Mouse (Mus musculus) spleen, adult 2 months (tissue): ENCODE results near the gene Chd1. TPM values are rescaled to one million over a fixed set of nuclear protein-coding genes. Genes with fewer than 3 reads are reported as not detected.

Source experiments
- DNase-seq, 2 experiments: peaks; one replicate each; pipeline versions ENCODE4 v3.0.0 to v3.0.0-alpha.2; 2012 to 2021; ENCODE audit warnings: low spot score in 2 of 2, low read depth in 1 of 2
- H3K27ac ChIP-seq: fragments of 200-500 bp; 2 replicates; pipeline ENCODE4 v1.5.1; 2012; ENCODE audit warnings: low read length, inconsistent platforms; ENCODE audit not compliant: insufficient read depth
- H3K27me3 ChIP-seq: fragments of 200-500 bp; 2 replicates; pipeline ENCODE4 v1.6.1; 2012; ENCODE audit warnings: mild to moderate bottlenecking, moderate library complexity, low read length, inconsistent platforms; ENCODE audit not compliant: control insufficient read depth, insufficient read depth
- H3K36me3 ChIP-seq: fragments of 200-500 bp; 2 replicates; pipeline ENCODE4 v1.6.1; 2012; ENCODE audit warnings: mild to moderate bottlenecking, low read length, inconsistent platforms; ENCODE audit not compliant: control insufficient read depth, insufficient read depth
- H3K4me1 ChIP-seq: fragments of 200-500 bp; 2 replicates; pipeline ENCODE4 v1.6.1; 2011; ENCODE audit warnings: inconsistent platforms; ENCODE audit not compliant: control insufficient read depth, insufficient read depth, insufficient read length
- H3K4me3 ChIP-seq: fragments of 200-500 bp; 2 replicates; pipeline ENCODE4 v1.5.1; 2011; ENCODE audit warnings: mild to moderate bottlenecking, inconsistent platforms; ENCODE audit not compliant: insufficient read depth, insufficient read length; ENCODE audit errors: extremely low read depth
- CTCF ChIP-seq: fragments of 200-500 bp; IDR thresholded peaks from 2 replicates; pipeline ENCODE4 v1.5.1; 2011; ENCODE audit warnings: mild to moderate bottlenecking, inconsistent platforms; ENCODE audit not compliant: insufficient read depth, insufficient read length, insufficient replicate concordance; ENCODE audit errors: extremely low read depth
- POLR2A ChIP-seq: fragments of 200-500 bp; IDR thresholded peaks from 2 replicates; pipeline ENCODE4 v1.6.1; 2011; ENCODE audit warnings: low read depth, low read length, inconsistent platforms
- WGBS: fragments of 180-500 bp; shearing (Covaris S2); methylation state at CpG from one replicate; pipeline ENCODE4 v1.1.7; 2018; 5-methylcytosine and 5-hydroxymethylcytosine counted together
- polyA plus RNA-seq: library from polyadenylated mRNA; depleted of rRNA; stranded (reverse); fragments of >200 nt; gene quantifications from 2 replicates; pipeline ENCODE4 v1.2.3, GENCODE M21; 2012

Chd1 gene
- polyA plus RNA-seq, 1 experiment: 6.2 TPM

- no peaks in the 10 kb centered on the region for H3K27me3 ChIP-seq
- H3K36me3 ChIP-seq: peaks cover 40% of the 10 kb centered on the region
- peak in 1 of 2 experiments; percentile 26 for DNase-seq
- 28% methylated on average over 8 of the region's 8 CpGs for whole genome bisulfite sequencing
- H3K4me3 ChIP-seq: no peak overlapping the region
- H3K27ac ChIP-seq: no peak overlapping the region
- no peaks in the 10 kb centered on the region for H3K4me1 ChIP-seq
- TF ChIP-seq CTCF (no peak), POLR2A (no peak)
Measured at GRCm38 (mm10) chr17:15761191-15761590, 56.4 kb downstream of the Chd1 start.

GRCm38 (mm10) chr17:15769081-15769724, 64.4 kb downstream of the Chd1 start:
- TF ChIP-seq POLR2A (no peak), CTCF (no peak)
- WGBS: 35% methylated on average over 7 of the region's 7 CpGs
- Histone ChIP-seq H3K4me1 (peaks cover 8% of the 10 kb centered on the region), H3K27me3 (no peaks in the 10 kb centered on the region), H3K27ac (peak overlapping the region; percentile 44; the same call in 1 of the 2 replicates), H3K36me3 (peaks cover 22% of the 10 kb centered on the region), H3K4me3 (no peak overlapping the region)
- peak in 1 of 2 experiments; percentile 52 for DNase-seq

GRCm38 (mm10) chr17:15773956-15774355, 69.2 kb downstream of the Chd1 start:
- Histone ChIP-seq H3K4me3 (no peak overlapping the region), H3K36me3 (peaks cover 7% of the 10 kb centered on the region), H3K27ac (no peak overlapping the region; the same call in 1 of the 2 replicates), H3K27me3 (no peaks in the 10 kb centered on the region), H3K4me1 (peaks cover 9% of the 10 kb centered on the region)
- WGBS: 25% methylated on average over 6 of the region's 6 CpGs
- DNase-seq: peak in 1 of 2 experiments; percentile 32
- no peak for TF ChIP-seq POLR2A
- no peak for TF ChIP-seq CTCF

GRCm38 (mm10) chr17:15774565-15775215, 69.9 kb downstream of the Chd1 start:
- WGBS: 53% methylated on average over 5 of the region's 5 CpGs
- peaks cover 9% of the 10 kb centered on the region for H3K4me1 ChIP-seq
- H3K27ac ChIP-seq: peak overlapping the region; percentile 58
- no peak for DNase-seq
- no peaks in the 10 kb centered on the region for H3K27me3 ChIP-seq
- no peak overlapping the region for H3K4me3 ChIP-seq
- TF ChIP-seq POLR2A (no peak), CTCF (no peak)
- peaks cover 5% of the 10 kb centered on the region for H3K36me3 ChIP-seq

GRCm38 (mm10) chr17:15776349-15776748, 71.6 kb downstream of the Chd1 start:
- WGBS: 81% methylated on average over 5 of the region's 5 CpGs
- no peak for DNase-seq
- peaks cover 6% of the 10 kb centered on the region; the same call in 1 of the 2 replicates for H3K4me1 ChIP-seq
- no peaks in the 10 kb centered on the region for H3K27me3 ChIP-seq
- H3K27ac ChIP-seq: no peak overlapping the region
- H3K36me3 ChIP-seq: no peaks in the 10 kb centered on the region
- TF ChIP-seq CTCF: no peak
- TF ChIP-seq POLR2A: no peak
- H3K4me3 ChIP-seq: no peak overlapping the region

- DNase-seq: peak in 1 of 2 experiments; percentile 49
Measured at GRCm38 (mm10) chr17:15777979-15778378, 73.2 kb downstream of the Chd1 start.

GRCm38 (mm10) chr17:15787036-15787435, 82.3 kb downstream of the Chd1 start:
- H3K36me3 ChIP-seq: no peaks in the 10 kb centered on the region
- 21% methylated on average over 3 of the region's 3 CpGs for WGBS
- no peak overlapping the region for H3K4me3 ChIP-seq
- no peak overlapping the region for H3K27ac ChIP-seq
- H3K27me3 ChIP-seq: no peaks in the 10 kb centered on the region
- no peak for DNase-seq
- TF ChIP-seq POLR2A (no peak), CTCF (peak; percentile 30; the same call in 1 of the 2 replicates)
- H3K4me1 ChIP-seq: no peaks in the 10 kb centered on the region

More at GRCm38 (mm10) chr17:15777979-15778378, 73.2 kb downstream of the Chd1 start:
- H3K36me3 ChIP-seq: no peaks in the 10 kb centered on the region
- 46% methylated on average over 6 of the region's 6 CpGs for WGBS
- H3K4me1 ChIP-seq: peaks cover 5% of the 10 kb centered on the region; the same call in 1 of the 2 replicates
- no peak for TF ChIP-seq CTCF
- no peak for TF ChIP-seq POLR2A
- H3K4me3 ChIP-seq: no peak overlapping the region
- H3K27me3 ChIP-seq: no peaks in the 10 kb centered on the region
- H3K27ac ChIP-seq: no peak overlapping the region
